Mouse (Mus musculus) small intestine, adult 2 months (tissue): ENCODE measurements around the gene Tmem165.

Source experiments
- CTCF ChIP-seq: fragments of 200-500 bp; IDR thresholded peaks from 2 replicates; pipeline ENCODE4 v1.5.1; 2012; ENCODE audit warnings: low read depth, mild to moderate bottlenecking, control low read depth, inconsistent platforms, low read length, moderate library complexity, mixed read lengths; ENCODE audit not compliant: insufficient replicate concordance, insufficient read length; ENCODE audit errors: extremely low read depth
- POLR2A ChIP-seq: fragments of 200-500 bp; IDR thresholded peaks from 2 replicates; pipeline ENCODE4 v1.6.1; 2012; ENCODE audit warnings: low read depth, mild to moderate bottlenecking, control low read depth, inconsistent platforms, low read length, moderate library complexity

DNA sequence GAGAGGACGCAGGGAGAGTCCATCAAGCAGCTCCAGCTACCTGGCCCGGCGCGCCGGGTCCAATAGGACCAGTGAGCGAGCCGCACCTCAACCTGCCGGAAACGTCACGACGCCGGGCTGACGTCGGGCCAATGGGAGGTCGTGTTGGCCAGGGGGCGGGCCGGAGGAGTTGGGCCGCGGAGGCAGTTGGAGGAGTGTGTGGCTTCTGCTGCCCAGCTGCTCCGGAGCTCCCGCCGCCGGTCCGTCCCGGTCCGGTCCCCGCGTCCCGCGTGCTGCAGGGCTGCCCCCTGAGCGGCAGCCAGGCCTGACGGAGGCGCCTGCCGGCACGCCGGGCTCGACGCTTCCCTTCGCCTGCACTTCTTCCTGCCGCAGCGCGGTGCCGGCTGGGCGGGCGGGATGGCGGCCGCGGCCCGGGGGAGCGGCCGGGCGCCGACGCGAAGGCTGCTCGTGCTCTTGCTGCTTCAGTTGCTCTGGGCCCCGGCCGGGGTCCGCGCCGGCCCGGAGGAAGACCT lies at the start of gene Tmem165:
- TF ChIP-seq CTCF (no peak), POLR2A (peak; percentile 91)
